In genomic region chr10:126776603-126777002, GRCm38 (mm10) we compare ENCODE assay signal across 22 mouse cellular contexts.
A peak's percentile ranks its signal among the peaks of the same experiment; 100 is the strongest.
DNase-seq lines count a peak whose midpoint lies in the region; ATAC-seq lines count a peak whose summit lies in the region.
"Had no signal": no experiment of that assay in that cellular context is flagged by ENCODE, and none has a peak within 500 bp of the region (broad histone marks: within the 10 kb centered on the region; RNA-seq: fewer than 3 reads in every experiment).

No protein-coding gene starts in this region.

- no peak overlapping the region for H3K9ac ChIP-seq in midbrain, embryonic 11.5 days (ENCODE audit: low read length)

- H3K4me3 ChIP-seq in midbrain, embryonic 11.5 days (ENCODE audit: low read depth, low read length), result no peak overlapping the region
- no peak overlapping the region for H3K4me3 ChIP-seq in midbrain, embryonic 10.5 days

- H3K27ac ChIP-seq in midbrain, embryonic 11.5 days (ENCODE audit: low read depth, low read length), result no peak overlapping the region
- H3K27ac ChIP-seq in midbrain, embryonic 10.5 days (replicated peaks), result no peak overlapping the region

- intact Hi-C loops in left cerebral cortex, postnatal 36 days (cut with DNase I), result no loop called here

- WGBS in midbrain, embryonic 11.5 days, result 89% methylated on average over 3 of the region's 3 CpGs
- 88% methylated on average over 3 of the region's 3 CpGs for WGBS in midbrain, embryonic 10.5 days

- peak; percentile 70 for ATAC-seq in frontal cortex, adult (ENCODE audit: low TSS enrichment)
- no peak for ATAC-seq in midbrain, embryonic 11.5 days (ENCODE audit: low FRiP score)
- ATAC-seq: activated CD4-positive, CD25-positive, alpha-beta regulatory T cell, adult 4 months; CD4-positive, CD25-positive, alpha-beta regulatory T cell, adult 4 months; Patski had no signal

- no peaks in the 10 kb centered on the region for H3K9me3 ChIP-seq in midbrain, embryonic 11.5 days (ENCODE audit: control insufficient read depth, low read length)
- no peaks in the 10 kb centered on the region for H3K9me3 ChIP-seq in midbrain, embryonic 10.5 days (replicated peaks)

- H3K4me1 ChIP-seq in midbrain, embryonic 11.5 days (ENCODE audit: control insufficient read depth, insufficient read depth, low read length), result no peaks in the 10 kb centered on the region
- no peaks in the 10 kb centered on the region for H3K4me1 ChIP-seq in midbrain, embryonic 10.5 days

- DNase-seq in frontal cortex, postnatal 14 days (ENCODE audit: low spot score in 2 of 2), result no peak
- peak; percentile 23 for DNase-seq in heart, adult 11 months
- no peak for DNase-seq in heart, adult 18-20 months
- peak; percentile 81 for DNase-seq in midbrain, embryonic 11.5 days (ENCODE audit: low spot score, missing footprints)
- no peak for DNase-seq in midbrain, embryonic 10.5 days (ENCODE audit: low spot score)
- peak; percentile 25 for DNase-seq in brain, adult 2 months (ENCODE audit: low read depth, low spot score)
- no peak for DNase-seq in left cerebral cortex, postnatal 36 days (ENCODE audit: low spot score in 2 of 2)
- DNase-seq: adrenal gland, adult 2 months; adrenal gland, adult 8-10 months; adrenal gland, postnatal 10 days; adrenal gland, postnatal 14 days; adrenal gland, postnatal 25 days; adrenal gland, postnatal 36 days; B cell, adult 2 months; cerebellum, adult 11 months; cerebellum, adult 11-12 months; cerebellum, adult 18-20 months had no signal

- H3K4me2 ChIP-seq in midbrain, embryonic 11.5 days, result no peak overlapping the region

- H3K36me3 ChIP-seq in midbrain, embryonic 11.5 days (ENCODE audit: control insufficient read depth, insufficient read depth, low read length), result no peaks in the 10 kb centered on the region
- H3K36me3 ChIP-seq in midbrain, embryonic 10.5 days, result no peaks in the 10 kb centered on the region
- H3K36me3 ChIP-seq: G1E had no signal

- no peaks in the 10 kb centered on the region for H3K27me3 ChIP-seq in midbrain, embryonic 11.5 days (ENCODE audit: control insufficient read depth, insufficient read depth, low read length)
- H3K27me3 ChIP-seq in midbrain, embryonic 10.5 days (ENCODE audit: low read depth, poor library complexity, severe bottlenecking), result no peaks in the 10 kb centered on the region

Comparison
In these comparisons a context has a peak if more than half of its experiments do, and no peak if none do; other contexts are left out.
1. DNase-seq: peak in heart, adult 11 months (single experiment), midbrain, embryonic 11.5 days (single experiment) and brain, adult 2 months (single experiment); none in frontal cortex, postnatal 14 days (0 of 2), heart, adult 18-20 months (0 of 2), midbrain, embryonic 10.5 days (single experiment) and left cerebral cortex, postnatal 36 days (0 of 2).